Mouse (Mus musculus): ENCODE measurements at regions not wholly inside any gene's neighbourhood (a gene's known extent, or its start where the extent isn't known, plus 50 kb on each side); places are given as distances from the start of the nearest gene placed in this dataset.

DNA sequence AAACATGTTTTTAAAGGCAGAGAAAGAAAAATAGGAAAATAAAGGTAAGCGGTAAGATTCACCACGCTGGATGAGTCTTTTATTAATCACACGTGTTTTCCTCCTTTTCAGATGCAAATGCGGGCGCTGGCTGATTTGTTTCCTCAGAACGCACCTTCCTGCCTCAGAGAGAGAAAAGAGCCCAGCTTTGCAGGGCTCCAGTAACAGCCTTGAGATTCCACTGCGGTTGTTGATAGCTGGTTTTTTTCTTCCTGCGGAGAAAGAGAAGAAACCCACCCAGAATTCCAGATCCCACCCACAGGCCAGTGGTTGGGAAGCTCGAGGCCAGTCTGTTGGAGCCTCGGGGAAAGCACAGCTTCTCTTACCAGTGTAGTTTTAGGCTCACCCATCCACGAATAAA lies 68.6 kb upstream of the Spaca7 start:
- DNase-seq: no peak

DNA sequence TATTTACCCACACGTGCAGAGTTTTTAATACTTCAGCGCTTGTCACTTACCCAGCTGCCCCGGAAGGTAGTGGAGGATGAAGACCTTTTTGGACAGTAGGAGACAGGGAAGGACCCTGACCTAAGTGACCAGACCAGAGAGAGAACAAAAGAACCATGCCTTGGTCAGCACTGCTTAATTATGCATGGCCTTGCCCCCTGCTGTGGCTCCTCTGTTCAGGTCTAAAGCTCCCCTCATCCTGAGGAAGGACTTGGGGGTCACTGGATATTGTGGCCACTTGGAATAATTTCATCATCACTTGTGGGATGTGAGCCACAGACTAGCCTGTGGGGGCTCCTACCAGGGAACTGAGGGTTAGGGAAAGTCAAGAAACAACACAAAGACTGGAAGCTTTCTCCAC lies 68.1 kb upstream of the Spaca7 start:
- no peak for DNase-seq

GRCm38 (mm10) chr8:12510233-12510632 lies 62.6 kb upstream of the Spaca7 start:
- DNase-seq: no peak

DNA sequence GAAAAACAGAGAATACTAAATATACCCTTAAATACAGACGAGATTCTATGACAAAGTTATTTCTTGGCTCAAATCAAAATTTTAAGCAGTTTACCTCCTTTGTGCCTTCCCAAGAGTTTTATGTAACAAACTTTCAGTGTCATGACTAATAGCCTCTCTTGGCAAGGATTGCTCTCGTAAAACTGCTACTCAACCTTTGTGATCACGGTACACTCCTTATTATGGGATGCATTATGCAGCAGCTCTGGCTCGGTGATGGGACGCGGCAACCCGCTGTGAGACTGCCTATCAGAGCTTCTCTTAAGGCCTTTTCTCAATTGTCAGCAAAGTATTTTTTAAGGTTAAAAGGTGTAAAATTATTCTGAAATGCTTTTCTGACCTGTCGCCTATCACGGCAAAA lies 59.8 kb upstream of the Spaca7 start:
- DNase-seq: no peak

DNA sequence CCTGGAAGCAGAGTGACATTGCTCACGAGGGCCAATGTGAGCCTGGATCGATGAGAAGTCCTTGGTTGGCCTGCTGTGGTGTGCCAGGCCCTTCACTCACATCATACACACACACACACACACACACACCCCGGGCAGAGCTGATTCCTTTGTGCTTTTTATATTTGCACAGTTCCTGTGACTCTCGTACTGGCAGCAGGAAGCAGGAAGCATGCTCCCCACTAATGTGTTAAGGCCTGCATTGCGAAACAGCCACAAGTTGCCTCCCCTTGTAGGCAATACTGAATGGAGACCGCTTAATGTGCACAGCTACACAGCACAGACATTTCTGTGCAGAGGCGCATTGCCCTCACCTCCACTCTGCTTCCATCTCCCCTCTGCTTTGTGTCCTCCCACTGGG lies 58.7 kb upstream of the Spaca7 start:
- DNase-seq: no peak

DNA sequence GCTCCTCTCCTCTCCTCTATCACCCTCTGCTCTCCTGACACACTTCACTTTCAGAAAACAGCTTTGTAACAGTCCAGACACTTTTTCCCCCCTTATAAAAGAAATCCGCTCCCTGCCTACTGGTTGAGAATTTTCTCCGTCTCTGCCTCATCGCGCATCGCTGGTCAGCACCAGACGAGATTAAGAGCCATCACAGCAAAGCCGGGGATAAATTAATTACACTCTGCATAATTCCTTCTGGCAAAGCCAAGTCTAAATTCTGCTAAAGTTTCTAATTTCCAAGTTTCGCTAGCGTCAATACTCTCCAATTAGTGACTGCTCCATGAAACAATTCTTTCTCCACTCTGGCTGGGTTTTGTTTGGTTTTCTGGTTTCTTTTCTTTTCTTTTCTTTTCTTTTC lies 51.2 kb upstream of the Spaca7 start:
- DNase-seq: no peak

Measured in kidney, postnatal 10 days (tissue).